Mouse (Mus musculus) naive thymus-derived CD4-positive, alpha-beta T cell, adult 5 months (primary cell): ENCODE data around the gene Rexo4. TPM values are rescaled to one million over a fixed set of nuclear protein-coding genes. Genes with fewer than 3 reads are reported as not detected.

Experiments
- polyA plus RNA-seq: library from polyadenylated mRNA; unstranded; fragments of 100-300 nt; shearing (Covaris generic); gene quantifications from one replicate; pipeline ENCODE4 v1.2.1, GENCODE M21; 2017

The Rexo4 gene
- 54.8 TPM for polyA plus RNA-seq

DNA sequence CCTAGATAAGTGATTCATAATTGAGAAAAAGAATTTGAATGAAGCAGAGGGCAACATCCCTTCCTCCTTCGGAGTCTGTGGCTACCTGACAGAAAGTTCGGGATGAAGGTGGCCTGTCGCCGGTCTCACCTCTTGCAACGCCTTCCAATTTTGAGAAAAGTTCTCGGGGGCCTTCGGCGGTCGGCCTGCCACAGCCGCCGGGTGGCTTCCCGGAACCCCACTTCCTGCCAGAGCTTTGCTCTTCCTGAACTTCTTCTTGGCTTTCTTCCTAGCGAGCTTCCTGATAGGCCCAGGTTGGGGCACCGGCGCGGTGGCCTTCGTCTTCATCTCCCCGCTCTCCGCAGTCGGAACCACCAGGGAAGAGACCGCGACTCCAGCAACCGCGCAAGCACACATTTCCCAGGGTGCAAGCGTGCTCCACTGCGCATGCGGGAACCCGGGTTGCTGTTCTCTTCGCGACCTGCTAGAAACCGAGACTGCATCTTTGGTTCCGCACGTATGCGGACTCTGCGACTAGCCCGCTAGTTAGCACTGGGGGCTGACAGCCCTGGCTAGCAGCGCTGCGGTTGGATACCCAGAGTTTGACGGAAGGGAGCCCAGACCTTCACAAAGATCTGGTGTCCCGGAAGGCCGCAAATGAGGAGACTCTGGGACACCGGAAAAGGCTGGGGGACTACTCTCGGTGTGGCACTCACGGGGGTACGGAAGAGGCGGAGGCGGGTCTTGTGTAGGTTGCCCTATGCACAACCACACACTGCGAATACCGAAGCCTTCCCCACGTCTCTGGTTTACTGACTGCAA lies at the start of gene Rexo4:
Rexo4 (minus strand) TSS at position 464 of the 801 bp plus-strand sequence.

DNA sequence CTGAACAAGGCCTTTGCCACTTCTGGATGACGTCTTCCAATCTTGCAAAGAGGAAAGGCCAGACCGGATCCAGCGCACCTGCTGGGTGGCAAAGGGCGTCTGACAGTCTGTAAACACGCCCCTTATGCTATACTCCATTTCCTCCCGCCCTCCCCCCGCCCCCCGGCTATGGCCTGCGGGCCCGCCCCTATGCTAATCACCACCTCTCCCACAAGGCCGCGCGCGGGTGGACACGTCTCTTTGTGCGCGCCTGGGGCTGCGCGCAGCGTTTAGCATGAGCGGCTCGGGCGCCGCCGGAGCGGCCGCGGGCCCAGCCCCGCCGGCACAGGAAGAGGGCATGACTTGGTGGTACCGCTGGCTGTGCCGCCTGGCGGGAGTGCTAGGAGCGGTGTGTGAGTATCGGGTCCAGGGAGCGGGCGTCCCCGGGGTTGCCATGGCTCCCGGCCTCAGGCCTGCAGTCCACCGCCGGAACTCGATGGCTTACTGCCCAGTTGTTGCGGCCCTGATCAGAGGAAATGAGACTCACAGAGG lies 45.6 kb upstream of the Rexo4 start, which contains the start of gene Cacfd1:
Cacfd1 (plus strand) TSS at position 213 of the 531 bp plus-strand sequence.

DNA sequence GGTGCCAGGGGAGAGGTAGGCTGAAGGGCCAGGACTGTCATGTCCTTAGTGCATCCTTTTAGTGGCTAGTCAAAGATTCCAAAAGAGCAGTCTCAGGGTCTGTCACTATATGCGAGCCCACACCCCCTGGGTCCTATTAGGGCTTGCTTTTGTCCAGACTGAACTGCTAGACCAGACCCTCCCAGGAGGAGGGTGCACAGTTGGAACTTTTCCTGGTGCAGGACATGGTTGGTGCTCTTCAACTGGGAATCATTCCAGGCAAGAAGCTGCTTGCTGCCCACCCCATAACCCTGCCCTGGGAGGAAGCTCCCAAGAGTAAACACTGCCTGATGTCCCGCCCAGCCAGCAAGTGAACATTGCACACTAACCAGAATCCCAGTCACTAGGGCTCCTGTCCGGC lies 8.9 kb upstream of the Rexo4 start, which contains the start of gene Adamts13:
Adamts13 (plus strand) TSS at position 301 of the 400 bp plus-strand sequence.

DNA sequence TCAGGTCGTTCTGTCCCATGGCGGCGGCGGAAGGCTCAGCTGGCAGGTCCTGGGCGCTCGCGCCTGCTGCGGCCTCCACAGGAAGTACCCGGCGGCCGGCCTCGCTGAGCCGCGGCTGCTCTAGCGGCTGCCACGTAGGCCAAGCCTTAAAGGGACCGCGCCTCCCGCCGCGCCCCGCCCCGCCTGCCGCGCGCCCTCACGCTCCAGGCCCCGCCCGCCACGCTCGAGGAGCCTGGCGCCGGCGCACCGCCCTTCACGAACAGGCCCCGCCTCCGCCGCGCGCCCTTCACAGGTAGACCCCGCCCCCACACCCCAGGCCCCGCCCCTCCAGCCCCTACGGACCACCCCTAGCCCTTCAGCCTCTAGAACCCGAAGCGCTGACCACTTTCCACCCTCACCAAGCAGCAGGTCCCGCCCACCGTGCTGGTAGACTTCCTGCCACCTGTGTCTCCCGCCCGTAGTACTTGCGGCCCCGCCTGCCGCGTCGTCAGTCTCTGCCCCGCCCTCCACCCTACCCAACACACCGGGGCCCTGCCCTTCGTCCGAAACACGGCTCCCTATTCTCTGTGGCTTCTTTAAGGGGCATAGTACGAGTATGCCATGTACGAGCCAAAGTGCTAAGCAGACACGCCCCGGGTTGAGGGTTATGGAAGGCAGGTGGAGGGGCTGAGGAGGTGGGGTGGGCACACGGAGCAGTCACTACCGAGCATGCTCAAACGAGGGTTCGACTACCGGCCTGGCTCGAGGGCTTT lies 30.7 kb downstream of the Rexo4 start, which contains the start of the genes Surf4 and Stkld1:
Surf4 (minus strand) TSS at position 625 of the 752 bp plus-strand sequence.
Stkld1 (plus strand) TSS at position 744 of the 752 bp plus-strand sequence.

DNA sequence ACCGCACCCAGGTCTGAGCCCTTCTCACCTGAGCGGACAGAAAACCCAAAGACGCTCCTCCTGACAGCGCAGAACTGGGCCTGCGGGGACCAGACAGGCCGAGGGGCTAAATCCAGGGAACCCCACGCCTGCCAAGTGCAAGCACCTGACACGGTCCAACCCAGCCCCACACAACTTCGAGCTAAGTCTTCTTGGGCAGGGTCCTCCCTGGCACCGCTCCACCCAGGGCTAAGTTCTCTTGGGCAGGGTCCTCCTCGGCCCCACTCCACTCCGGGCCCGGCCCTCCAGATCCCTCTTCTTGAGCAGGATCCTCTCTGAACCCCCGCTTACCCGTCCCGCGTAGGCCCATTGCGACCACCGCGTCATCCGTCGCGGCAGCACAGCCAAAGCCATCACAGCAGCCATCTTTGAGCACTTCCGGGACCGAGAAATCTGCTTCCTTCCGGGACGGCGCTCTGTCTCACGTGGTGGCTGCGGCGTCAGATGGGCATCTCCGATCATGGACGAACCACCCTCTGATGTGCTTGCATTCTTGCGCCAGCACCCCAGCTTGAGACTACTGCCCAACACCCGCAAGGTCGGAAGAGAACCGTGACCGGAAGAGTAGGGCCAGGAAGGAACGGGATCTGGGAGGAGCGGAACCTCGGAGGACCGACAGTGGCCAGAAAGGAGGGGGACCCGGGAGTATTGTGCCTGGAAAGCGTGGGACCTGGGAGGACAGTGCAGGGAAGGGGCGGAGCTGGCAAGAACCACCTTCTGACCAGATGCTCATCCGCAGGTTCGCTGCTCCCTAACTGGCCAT lies 48.1 kb downstream of the Rexo4 start, which contains the start of the genes Surf2 and Surf1:
Surf2 (plus strand) TSS at position 441 of the 802 bp plus-strand sequence.
Surf1 (minus strand) TSS at position 604 of the 802 bp plus-strand sequence.

DNA sequence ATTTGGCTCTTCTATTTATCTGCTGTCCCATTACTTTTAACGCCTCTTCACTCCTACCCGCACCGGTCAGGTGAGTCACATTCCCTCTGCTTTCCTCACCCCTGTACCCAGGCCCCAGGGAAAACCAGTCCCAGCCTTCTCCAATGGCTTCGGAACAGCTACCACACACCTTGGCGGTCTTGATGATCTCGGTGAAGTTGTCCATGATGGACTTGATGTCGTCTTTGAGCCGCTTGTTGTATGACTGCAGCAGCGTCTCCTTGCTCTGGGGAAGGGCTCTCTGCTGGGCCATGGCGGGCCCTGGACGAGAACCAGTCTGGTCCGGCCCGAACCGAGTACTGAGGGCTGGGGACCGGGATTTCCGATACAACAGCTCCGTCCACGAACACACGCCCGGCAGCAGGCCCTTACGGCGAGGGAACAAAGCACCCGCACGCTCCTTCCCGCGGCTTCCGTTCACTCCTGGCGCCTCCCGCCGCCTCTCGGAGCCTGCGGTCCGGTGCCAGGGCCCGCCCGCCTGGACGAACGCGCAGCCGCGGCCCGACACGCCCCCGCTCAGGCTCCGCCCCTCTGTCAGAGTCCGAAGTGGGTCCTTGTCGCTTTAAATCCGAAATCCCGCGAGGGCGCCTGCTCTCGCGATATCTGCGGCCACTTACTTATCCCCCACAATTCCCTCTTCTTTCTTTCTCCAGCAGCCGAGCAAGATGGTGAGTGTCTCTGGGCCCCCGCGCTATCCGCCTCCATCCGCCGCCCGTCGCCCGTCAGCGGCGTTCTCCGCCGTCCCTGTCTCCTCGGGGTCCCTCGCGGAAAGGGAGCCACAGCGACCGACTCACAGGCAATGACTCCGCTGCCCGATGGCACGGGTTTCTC lies 53.8 kb downstream of the Rexo4 start, which contains the start of the genes Med22 and Rpl7a:
Med22 (minus strand) TSS at position 554 of the 870 bp plus-strand sequence.
Rpl7a (plus strand) TSS at position 641 of the 870 bp plus-strand sequence.

Other genes with a start within 250 kb of the Rexo4 start
- gene Abo, start 99.4 kb downstream of the Rexo4 start, polyA plus RNA-seq = not detected
- 40.1 TPM for gene Surf6, start 61.5 kb downstream of the Rexo4 start, polyA plus RNA-seq
- gene Med22, start 53.7 kb downstream of the Rexo4 start, polyA plus RNA-seq = 19.7 TPM
- gene Rpl7a, start 53.6 kb downstream of the Rexo4 start, polyA plus RNA-seq = 329 TPM
- 81.8 TPM for gene Surf2, start 48.0 kb downstream of the Rexo4 start, polyA plus RNA-seq
- 60.7 TPM for gene Surf1, start 47.9 kb downstream of the Rexo4 start, polyA plus RNA-seq
- 132 TPM for gene Surf4, start 30.5 kb downstream of the Rexo4 start, polyA plus RNA-seq
- 0.16 TPM for gene Stkld1, start 30.3 kb downstream of the Rexo4 start, polyA plus RNA-seq
- not detected for gene Adamts13, start 9.0 kb upstream of the Rexo4 start, polyA plus RNA-seq
- 25.2 TPM for gene Cacfd1, start 45.5 kb upstream of the Rexo4 start, polyA plus RNA-seq
- not detected for gene Slc2a6, start 63.6 kb upstream of the Rexo4 start, polyA plus RNA-seq
- not detected for gene Mymk, start 107.8 kb upstream of the Rexo4 start, polyA plus RNA-seq
- 0.09 TPM for gene Adamtsl2, start 115.0 kb upstream of the Rexo4 start, polyA plus RNA-seq
- not detected for gene Fam163b, start 178.1 kb upstream of the Rexo4 start, polyA plus RNA-seq
- not detected for gene Dbh, start 200.8 kb upstream of the Rexo4 start, polyA plus RNA-seq